ENCODE assay signal across 14 mouse cellular contexts in genomic region chr12:84812004-84812403, GRCm38 (mm10). TPM values are rescaled to one million over a fixed set of nuclear protein-coding genes. Genes with fewer than 3 reads are reported as not detected.
DNase-seq lines count a peak whose midpoint lies in the region; ATAC-seq and TF ChIP-seq lines count a peak whose summit lies in the region.
"Had no signal": no experiment of that assay in that cellular context is flagged by ENCODE, and none has a peak within 500 bp of the region (broad histone marks: within the 10 kb centered on the region; RNA-seq: fewer than 3 reads in every experiment).

No protein-coding gene starts in this region.

- peak; percentile 69 for TF ChIP-seq RAD21 in CH12.LX (IDR thresholded peaks at IDR 0.05; ENCODE audit: low read depth, low read length)

- no peak for TF ChIP-seq POLR2A in CH12.LX (IDR thresholded peaks at IDR 0.05; ENCODE audit: low read depth, low read length)

- no peaks in the 10 kb centered on the region for H3K27me3 ChIP-seq in hindbrain, postnatal 0 days (ENCODE audit: insufficient read depth, low read length)
- H3K27me3 ChIP-seq in hindbrain, embryonic 14.5 days (ENCODE audit: control insufficient read depth, insufficient read depth, low read length), result no peaks in the 10 kb centered on the region
- H3K27me3 ChIP-seq in CH12.LX (replicated peaks), result no peaks in the 10 kb centered on the region
- H3K27me3 ChIP-seq in liver, embryonic 14.5 days (ENCODE audit: control insufficient read depth, insufficient read depth, low read length), result no peaks in the 10 kb centered on the region
- H3K27me3 ChIP-seq in limb, embryonic 10.5 days (ENCODE audit: low read depth, poor library complexity, severe bottlenecking), result no peaks in the 10 kb centered on the region
- H3K27me3 ChIP-seq: intestine, embryonic 15.5 days; limb, embryonic 12.5 days had no signal

- H3K27ac ChIP-seq in hindbrain, postnatal 0 days, result no peak overlapping the region
- H3K27ac ChIP-seq in hindbrain, embryonic 14.5 days, result no peak overlapping the region
- no peak overlapping the region for H3K27ac ChIP-seq in CH12.LX (ENCODE audit: insufficient read depth, low read depth)
- H3K27ac ChIP-seq in liver, embryonic 14.5 days, result no peak overlapping the region
- H3K27ac ChIP-seq in limb, embryonic 10.5 days, result no peak overlapping the region
- H3K27ac ChIP-seq: forebrain, embryonic 10.5 days; heart, embryonic 10.5 days; intestine, embryonic 15.5 days; limb, embryonic 12.5 days had no signal

- H3K79me2 ChIP-seq in CH12.LX (replicated peaks; ENCODE audit: control insufficient read depth, extremely low read depth, insufficient read depth, poor library complexity, severe bottlenecking), result no peaks in the 10 kb centered on the region

- no peak overlapping the region for H3K4me2 ChIP-seq in hindbrain, postnatal 0 days (ENCODE audit: low read depth, low read length)
- no peak overlapping the region for H3K4me2 ChIP-seq in hindbrain, embryonic 14.5 days (replicated peaks)
- no peak overlapping the region for H3K4me2 ChIP-seq in CH12.LX (ENCODE audit: insufficient read depth, low read depth, poor library complexity, severe bottlenecking)
- no peak overlapping the region for H3K4me2 ChIP-seq in liver, embryonic 14.5 days (ENCODE audit: low read depth)
- H3K4me2 ChIP-seq: intestine, embryonic 15.5 days; limb, embryonic 12.5 days had no signal

- WGBS in hindbrain, postnatal 0 days, result 62% methylated on average over 3 of the region's 3 CpGs
- 68% methylated on average over 3 of the region's 3 CpGs for WGBS in hindbrain, embryonic 14.5 days
- 41% methylated on average over 3 of the region's 3 CpGs for WGBS in liver, embryonic 14.5 days (ENCODE audit: insufficient replicate concordance)
- 64% methylated on average over 3 of the region's 3 CpGs for WGBS in limb, embryonic 10.5 days

- H3K4me1 ChIP-seq in hindbrain, postnatal 0 days (ENCODE audit: insufficient read depth, low read length), result no peaks in the 10 kb centered on the region
- no peaks in the 10 kb centered on the region for H3K4me1 ChIP-seq in hindbrain, embryonic 14.5 days (replicated peaks; ENCODE audit: control insufficient read depth, insufficient read depth, low read length)
- H3K4me1 ChIP-seq in CH12.LX (ENCODE audit: control insufficient read depth in 1 of 2, insufficient read depth in 2 of 2), result peaks cover 4 to 28% of the 10 kb centered on the region in 2 experiments; a peak in 2 of 4 replicates
- H3K4me1 ChIP-seq in liver, embryonic 14.5 days (replicated peaks; ENCODE audit: control insufficient read depth in 2 of 2, insufficient read depth in 2 of 2, low read length in 1 of 2), result 0 out of 4 replicates have a peak, but pooled peaks cover 0 to 4% of the 10 kb centered on the region in 2 experiments
- peaks cover 6% of the 10 kb centered on the region for H3K4me1 ChIP-seq in limb, embryonic 10.5 days
- H3K4me1 ChIP-seq: forebrain, embryonic 10.5 days; intestine, embryonic 15.5 days; limb, embryonic 12.5 days had no signal

- in situ Hi-C loops in CH12.LX (cut with MboI; ENCODE audit: low pct_ligation_motif_present, low pct_unique_long_range_greater_than_20kb, low sequenced_read_pairs), result loop anchor here (25.0 kb wide), 1 partner anchor 175 kb away; the partner anchor contains the start of gene Ylpm1

- H3K36me3 ChIP-seq in hindbrain, postnatal 0 days (ENCODE audit: insufficient read depth, low read length), result no peaks in the 10 kb centered on the region
- no peaks in the 10 kb centered on the region for H3K36me3 ChIP-seq in hindbrain, embryonic 14.5 days (replicated peaks; ENCODE audit: control insufficient read depth, insufficient read depth)
- no peaks in the 10 kb centered on the region for H3K36me3 ChIP-seq in CH12.LX (replicated peaks in 1 of 2; ENCODE audit: control insufficient read depth in 1 of 2, insufficient read depth in 1 of 2, low read length in 1 of 2)
- H3K36me3 ChIP-seq in liver, embryonic 14.5 days (replicated peaks; ENCODE audit: control insufficient read depth, insufficient read depth, low read depth), result no peaks in the 10 kb centered on the region
- no peaks in the 10 kb centered on the region for H3K36me3 ChIP-seq in limb, embryonic 10.5 days
- H3K36me3 ChIP-seq: forebrain, embryonic 10.5 days; G1E; heart, embryonic 10.5 days; intestine, embryonic 15.5 days; limb, embryonic 12.5 days had no signal

- no peaks in the 10 kb centered on the region for H3K9me3 ChIP-seq in hindbrain, postnatal 0 days (ENCODE audit: low read length)
- H3K9me3 ChIP-seq in hindbrain, embryonic 14.5 days (ENCODE audit: control insufficient read depth, low read length), result no peaks in the 10 kb centered on the region
- H3K9me3 ChIP-seq in CH12.LX (replicated peaks; ENCODE audit: low read length), result no peaks in the 10 kb centered on the region
- no peaks in the 10 kb centered on the region for H3K9me3 ChIP-seq in liver, embryonic 14.5 days (ENCODE audit: control insufficient read depth, low read length)
- no peaks in the 10 kb centered on the region for H3K9me3 ChIP-seq in limb, embryonic 10.5 days (replicated peaks)
- H3K9me3 ChIP-seq: forebrain, embryonic 10.5 days; G1E; heart, embryonic 10.5 days; intestine, embryonic 15.5 days; limb, embryonic 12.5 days had no signal

- H3K9ac ChIP-seq in hindbrain, postnatal 0 days (replicated peaks; ENCODE audit: low read length), result no peak overlapping the region
- H3K9ac ChIP-seq in hindbrain, embryonic 14.5 days, result no peak overlapping the region
- no peak overlapping the region for H3K9ac ChIP-seq in CH12.LX (ENCODE audit: insufficient read depth, low read depth)
- H3K9ac ChIP-seq in liver, embryonic 14.5 days (replicated peaks), result no peak overlapping the region
- H3K9ac ChIP-seq: intestine, embryonic 15.5 days; limb, embryonic 12.5 days had no signal

- no peak overlapping the region for H3K4me3 ChIP-seq in hindbrain, postnatal 0 days (ENCODE audit: low read length)
- no peak overlapping the region for H3K4me3 ChIP-seq in hindbrain, embryonic 14.5 days (replicated peaks; ENCODE audit: low read length)
- H3K4me3 ChIP-seq in CH12.LX (replicated peaks in 1 of 3; ENCODE audit: low read depth in 2 of 3, low read length in 2 of 3, poor library complexity in 1 of 3), result no peak overlapping the region
- H3K4me3 ChIP-seq in liver, embryonic 14.5 days (ENCODE audit: insufficient read depth in 1 of 2, low read depth in 2 of 2, low read length in 2 of 2), result no peak overlapping the region
- no peak overlapping the region for H3K4me3 ChIP-seq in limb, embryonic 10.5 days
- H3K4me3 ChIP-seq: forebrain, embryonic 10.5 days; heart, embryonic 10.5 days; intestine, embryonic 15.5 days; limb, embryonic 12.5 days had no signal

- TF ChIP-seq EP300 in CH12.LX (IDR thresholded peaks at IDR 0.05; ENCODE audit: low read length), result no peak
- no peak for TF ChIP-seq EP300 in liver, embryonic 14.5 days (IDR thresholded peaks at IDR 0.05; ENCODE audit: low read depth)

- dilution Hi-C loops in CH12.LX (cut with MboI; ENCODE audit: extremely low pct_ligation_motif_present, extremely low pct_unique_long_range_greater_than_20kb, low sequenced_read_pairs), result no loop called here

- no peak for ATAC-seq in hindbrain, postnatal 0 days
- no peak for ATAC-seq in hindbrain, embryonic 14.5 days (ENCODE audit: low FRiP score)
- no peak for ATAC-seq in liver, embryonic 14.5 days (ENCODE audit: insufficient read depth)
- ATAC-seq: intestine, embryonic 15.5 days had no signal

- DNase-seq in hindbrain, postnatal 0 days (ENCODE audit: low spot score), result no peak
- DNase-seq in hindbrain, embryonic 14.5 days (ENCODE audit: low spot score), result no peak
- DNase-seq in CH12.LX (ENCODE audit: extremely low read depth), result peak; percentile 24
- DNase-seq in adrenal gland, adult 8-10 months, result peak; percentile 40
- no peak for DNase-seq in liver, embryonic 14.5 days (ENCODE audit: low read depth in 3 of 3, low spot score in 3 of 3)
- DNase-seq in limb, embryonic 10.5 days (ENCODE audit: low spot score), result no peak
- no peak for DNase-seq in spleen, postnatal 14 days (ENCODE audit: low spot score in 2 of 2)
- no peak for DNase-seq in thymus, postnatal 25 days
- DNase-seq: thymus, postnatal 36 days had no signal

- TF ChIP-seq CTCF in hindbrain, postnatal 0 days (IDR thresholded peaks at IDR 0.05; ENCODE audit: low read depth), result peak; percentile 35; the same call in 1 of the 2 replicates
- TF ChIP-seq CTCF in CH12.LX (conservative IDR thresholded peaks at IDR 0.05 in 1 of 2, IDR thresholded peaks at IDR 0.05 in 1 of 2; ENCODE audit: low read depth in 2 of 2, low read length in 2 of 2), result peak in 1 of 2 experiments; percentile 70; a peak in 2 of 4 replicates
- TF ChIP-seq CTCF in liver, embryonic 14.5 days (IDR thresholded peaks at IDR 0.05; ENCODE audit: low read depth), result peak; percentile 55

TF ChIP-seq in CH12.LX, 34 proteins besides CTCF, POLR2A, EP300 and RAD21:
- TF ChIP-seq SMC3 (IDR thresholded peaks at IDR 0.05; ENCODE audit: low read depth, low read length) (peak; percentile 53), NELFE (IDR thresholded peaks at IDR 0.05; ENCODE audit: low read depth, low read length) (no peak)

RNA-seq across cellular contexts. Expression of gene Isca2, which starts 39.0 kb away (rescaled TPM):
- total RNA-seq in hindbrain, postnatal 0 days (2014; rRNA removed), result 61.1 and 102 TPM in 2 replicates
- 133 and 138 TPM in 2 replicates for polyA plus RNA-seq in hindbrain, postnatal 0 days (2015; fragmentation: Nextera tagmentation; extraction: Ambion mirVana)
- 127 and 132 TPM in 2 replicates for polyA plus RNA-seq in hindbrain, embryonic 14.5 days (2014; fragmentation: Nextera tagmentation; extraction: Ambion mirVana)
- total RNA-seq in CH12.LX (2012; rRNA removed) (59.1 and 59.7 TPM in 2 replicates), CH12.LX (2014; rRNA removed) (75.3 and 90.4 TPM in 2 replicates)
- polyA plus RNA-seq in CH12.LX (2012; ENCODE audit: insufficient read length, low read depth), result 50.4 and 55.1 TPM in 2 replicates
- 10 to 100 TPM; 53.6 to 69.2 (median 65.4) TPM for total RNA-seq in adrenal gland, adult 8-10 months (2022)
- polyA plus RNA-seq in liver, embryonic 14.5 days (2012; rRNA removed), result 54.1 and 60.3 TPM in 2 replicates
- 93.0 and 105 TPM in 2 replicates for polyA plus RNA-seq in liver, embryonic 14.5 days (2014; fragmentation: Nextera tagmentation; extraction: Ambion mirVana)
- 118 and 137 TPM in 2 replicates for polyA plus RNA-seq in limb, embryonic 10.5 days (2016; fragmentation: Nextera tagmentation; extraction: Ambion mirVana)

RNA-seq across cellular contexts. Expression of gene Npc2, which starts 39.1 kb away (rescaled TPM):
- 39.2 and 39.5 TPM in 2 replicates for total RNA-seq in hindbrain, postnatal 0 days (2014; rRNA removed)
- 55.4 and 57.5 TPM in 2 replicates for polyA plus RNA-seq in hindbrain, postnatal 0 days (2015; fragmentation: Nextera tagmentation; extraction: Ambion mirVana)
- 51.6 and 54.3 TPM in 2 replicates for polyA plus RNA-seq in hindbrain, embryonic 14.5 days (2014; fragmentation: Nextera tagmentation; extraction: Ambion mirVana)
- total RNA-seq in CH12.LX (2012; rRNA removed) (63.7 and 73.4 TPM in 2 replicates), CH12.LX (2014; rRNA removed) (97.5 and 98.5 TPM in 2 replicates)
- 80.3 and 89.0 TPM in 2 replicates for polyA plus RNA-seq in CH12.LX (2012; ENCODE audit: insufficient read length, low read depth)
- 100 to 1,000 TPM in 1 of 4 experiments, 10 to 100 TPM in 3; 79.8 to 105 (median 86.2) TPM for total RNA-seq in adrenal gland, adult 8-10 months (2022)
- polyA plus RNA-seq in liver, embryonic 14.5 days (2012; rRNA removed), result 15.6 and 22.5 TPM in 2 replicates
- polyA plus RNA-seq in liver, embryonic 14.5 days (2014; fragmentation: Nextera tagmentation; extraction: Ambion mirVana), result 18.0 and 19.4 TPM in 2 replicates
- polyA plus RNA-seq in limb, embryonic 10.5 days (2016; fragmentation: Nextera tagmentation; extraction: Ambion mirVana), result 55.9 and 62.5 TPM in 2 replicates

Comparison
In these comparisons a context has a peak if more than half of its experiments do, and no peak if none do; other contexts are left out.
1. DNase-seq: peak in CH12.LX (single experiment) and adrenal gland, adult 8-10 months (single experiment); none in hindbrain, postnatal 0 days (single experiment), hindbrain, embryonic 14.5 days (single experiment), liver, embryonic 14.5 days (0 of 3), limb, embryonic 10.5 days (single experiment), spleen, postnatal 14 days (0 of 2) and thymus, postnatal 25 days (single experiment).